In genomic region chr13:37389296-37389695, GRCm38 (mm10) we compare ENCODE assay signal across 12 mouse cellular contexts. TPM values are rescaled to one million over a fixed set of nuclear protein-coding genes. Genes with fewer than 3 reads are reported as not detected.
DNase-seq lines count a peak whose midpoint lies in the region; ATAC-seq lines count a peak whose summit lies in the region.
"Had no signal": no experiment of that assay in that cellular context is flagged by ENCODE, and none has a peak within 500 bp of the region (broad histone marks: within the 10 kb centered on the region; RNA-seq: fewer than 3 reads in every experiment).

No protein-coding gene starts in this region.

- no peak for DNase-seq in frontal cortex, postnatal 10 days (ENCODE audit: low spot score in 2 of 2)
- DNase-seq in lung, postnatal 4 days, result no peak
- peak; percentile 15 to 21 for DNase-seq in heart, adult 9 months (ENCODE audit: low spot score in 2 of 2)
- no peak for DNase-seq in urinary bladder, postnatal 14 days (ENCODE audit: low spot score)
- no peak for DNase-seq in thymus, postnatal 36 days
- DNase-seq: kidney, postnatal 36 days had no signal

- 27% methylated on average over 5 of the region's 5 CpGs for WGBS in lung, embryonic 15.5 days
- WGBS in neural tube, embryonic 15.5 days, result 77% methylated on average over 5 of the region's 5 CpGs

- peaks cover 11% of the 10 kb centered on the region for H3K4me1 ChIP-seq in lung, embryonic 15.5 days
- peaks cover 11% of the 10 kb centered on the region for H3K4me1 ChIP-seq in neural tube, embryonic 15.5 days
- H3K4me1 ChIP-seq: limb, embryonic 13.5 days had no signal

- no peak overlapping the region for H3K4me3 ChIP-seq in lung, embryonic 15.5 days
- H3K4me3 ChIP-seq in neural tube, embryonic 15.5 days (replicated peaks), result no peak overlapping the region
- H3K4me3 ChIP-seq: erythroblast, embryonic 14.5 days; heart, adult 2 months; limb, embryonic 13.5 days had no signal

- H3K9ac ChIP-seq in lung, embryonic 15.5 days, result no peak overlapping the region
- no peak overlapping the region for H3K9ac ChIP-seq in neural tube, embryonic 15.5 days (replicated peaks)
- H3K9ac ChIP-seq: limb, embryonic 13.5 days had no signal

- no peaks in the 10 kb centered on the region for H3K36me3 ChIP-seq in lung, embryonic 15.5 days
- H3K36me3 ChIP-seq in neural tube, embryonic 15.5 days, result no peaks in the 10 kb centered on the region
- H3K36me3 ChIP-seq: limb, embryonic 13.5 days had no signal

- H3K27me3 ChIP-seq in lung, embryonic 15.5 days, result no peaks in the 10 kb centered on the region
- H3K27me3 ChIP-seq in neural tube, embryonic 15.5 days (replicated peaks), result no peaks in the 10 kb centered on the region
- H3K27me3 ChIP-seq: limb, embryonic 13.5 days had no signal

- peak overlapping the region; percentile 77 for H3K27ac ChIP-seq in lung, embryonic 15.5 days
- peak overlapping the region; percentile 71 for H3K27ac ChIP-seq in neural tube, embryonic 15.5 days (replicated peaks)
- H3K27ac ChIP-seq: limb, embryonic 13.5 days had no signal

- ATAC-seq in frontal cortex, adult (ENCODE audit: low TSS enrichment), result peak; percentile 25; the same call in 1 of the 2 replicates
- peak; percentile 39; the same call in 1 of the 2 replicates for ATAC-seq in lung, embryonic 15.5 days (ENCODE audit: borderline replicate concordance, extremely low read depth, low FRiP score, low TSS enrichment)
- no peak for ATAC-seq in neural tube, embryonic 15.5 days (ENCODE audit: low FRiP score)

- no peaks in the 10 kb centered on the region for H3K9me3 ChIP-seq in lung, embryonic 15.5 days
- H3K9me3 ChIP-seq in neural tube, embryonic 15.5 days (replicated peaks), result no peaks in the 10 kb centered on the region
- H3K9me3 ChIP-seq: limb, embryonic 13.5 days had no signal

- H3K4me2 ChIP-seq in lung, embryonic 15.5 days, result no peak overlapping the region
- H3K4me2 ChIP-seq in neural tube, embryonic 15.5 days, result 0 out of 2 replicates have a peak overlapping the region, but pooled peaks have one; percentile 22
- H3K4me2 ChIP-seq: limb, embryonic 13.5 days had no signal

RNA-seq across cellular contexts. Expression of gene Ly86, which starts 44.3 kb away (rescaled TPM):
- polyA plus RNA-seq in lung, embryonic 15.5 days (2015; fragmentation: Nextera tagmentation; extraction: Ambion mirVana), result 13.4 and 15.5 TPM in 2 replicates
- polyA plus RNA-seq in neural tube, embryonic 15.5 days (2015; fragmentation: Nextera tagmentation; extraction: Ambion mirVana), result 9.8 and 10.7 TPM in 2 replicates
- polyA plus RNA-seq: erythroblast, embryonic 14.5 days had no signal

Comparison
In these comparisons a context has a peak if more than half of its experiments do, and no peak if none do; other contexts are left out.
1. DNase-seq: peak in heart, adult 9 months (2 of 2); none in frontal cortex, postnatal 10 days (0 of 2), lung, postnatal 4 days (0 of 2), urinary bladder, postnatal 14 days (single experiment) and thymus, postnatal 36 days (0 of 2).